ENCODE assay signal across 8 mouse cellular contexts in genomic region chr10:127262548-127263398, GRCm38 (mm10). TPM values are rescaled to one million over a fixed set of nuclear protein-coding genes. Genes with fewer than 3 reads are reported as not detected.
DNase-seq lines count a peak whose midpoint lies in the region; ATAC-seq and TF ChIP-seq lines count a peak whose summit lies in the region.

TSS of gene Kif5a (minus strand) at chr10:127263348.

- H3K27ac ChIP-seq in heart, embryonic 14.5 days (replicated peaks in 1 of 2; ENCODE audit: control insufficient read depth in 1 of 2, insufficient read depth in 1 of 2, low read depth in 2 of 2, low read length in 2 of 2) = no peak within 1 kb of the TSS
- H3K27ac ChIP-seq in embryonic fibroblast, embryonic 13.5 days (ENCODE audit: insufficient read depth, low read length) = no peak within 1 kb of the TSS
- no peak within 1 kb of the TSS for H3K27ac ChIP-seq in kidney, adult 2 months (ENCODE audit: insufficient read depth, low read depth, low read length)
- no peak within 1 kb of the TSS for H3K27ac ChIP-seq in limb, embryonic 14.5 days (replicated peaks; ENCODE audit: low read depth, low read length)
- peak within 1 kb of the TSS; percentile 93 for H3K27ac ChIP-seq in neural tube, embryonic 13.5 days (replicated peaks)

- H3K9me3 ChIP-seq in heart, embryonic 14.5 days (ENCODE audit: control insufficient read depth, low read length) = no peaks in the 10 kb centered on the region
- H3K9me3 ChIP-seq in limb, embryonic 14.5 days (ENCODE audit: control insufficient read depth, low read length) = no peaks in the 10 kb centered on the region
- H3K9me3 ChIP-seq in neural tube, embryonic 13.5 days = no peaks in the 10 kb centered on the region

- no peak for TF ChIP-seq CTCF in embryonic fibroblast, embryonic 13.5 days (IDR thresholded peaks at IDR 0.05; ENCODE audit: borderline replicate concordance, insufficient read depth, low read length)
- TF ChIP-seq CTCF in kidney, adult 2 months (conservative IDR thresholded peaks at IDR 0.05; ENCODE audit: insufficient read depth, insufficient read length, low read depth, low read length) = no peak

- 2% methylated on average over 51 of the region's 53 CpGs for WGBS in heart, embryonic 14.5 days
- 4% methylated on average over 53 of the region's 53 CpGs for WGBS in kidney, adult 2 months
- 2% methylated on average over 34 of the region's 53 CpGs for WGBS in limb, embryonic 14.5 days
- 1% methylated on average over 53 of the region's 53 CpGs for WGBS in neural tube, embryonic 13.5 days

- ATAC-seq in heart, embryonic 14.5 days (ENCODE audit: insufficient number of reproducible peaks, insufficient read depth, low FRiP score, low read depth) = no peak
- no peak for ATAC-seq in limb, embryonic 14.5 days (ENCODE audit: low FRiP score, low read depth)
- peak; percentile 45 for ATAC-seq in neural tube, embryonic 13.5 days (ENCODE audit: low read depth)

- H3K4me1 ChIP-seq in heart, embryonic 14.5 days (ENCODE audit: control insufficient read depth in 2 of 2, insufficient read depth in 2 of 2, low read length in 2 of 2) = peaks cover 11 to 17% of the 10 kb centered on the region in 2 experiments
- H3K4me1 ChIP-seq in embryonic fibroblast, embryonic 13.5 days (ENCODE audit: control insufficient read depth, insufficient read depth, low read length) = no peaks in the 10 kb centered on the region
- peaks cover 5% of the 10 kb centered on the region for H3K4me1 ChIP-seq in kidney, adult 2 months (ENCODE audit: control insufficient read depth, insufficient read depth, low read length)
- H3K4me1 ChIP-seq in limb, embryonic 14.5 days (ENCODE audit: control insufficient read depth, insufficient read depth, low read length) = peaks cover 14% of the 10 kb centered on the region
- peaks cover 64% of the 10 kb centered on the region for H3K4me1 ChIP-seq in neural tube, embryonic 13.5 days (replicated peaks)

- H3K4me3 ChIP-seq in heart, embryonic 14.5 days (ENCODE audit: control insufficient read depth in 1 of 2, insufficient read depth in 1 of 2, low read depth in 1 of 2, low read length in 2 of 2) = peak within 1 kb of the TSS; percentile 36 to 49
- H3K4me3 ChIP-seq in embryonic fibroblast, embryonic 13.5 days (ENCODE audit: insufficient read depth, low read length) = peak within 1 kb of the TSS; percentile 49
- peak within 1 kb of the TSS; percentile 55 for H3K4me3 ChIP-seq in kidney, adult 2 months (ENCODE audit: insufficient read depth, low read depth, low read length)
- H3K4me3 ChIP-seq in limb, embryonic 14.5 days (replicated peaks; ENCODE audit: low read length) = peak within 1 kb of the TSS; percentile 46
- H3K4me3 ChIP-seq in neural tube, embryonic 13.5 days = peak within 1 kb of the TSS; percentile 65

- intact Hi-C loops in heart, postnatal 36 days (cut with DNase I) = loop anchor here (10.0 kb wide), 1 partner anchor 358 kb away; the partner anchor contains the start of gene Atp23

- peaks cover 3% of the 10 kb centered on the region; the same call in 1 of the 2 replicates for H3K36me3 ChIP-seq in heart, embryonic 14.5 days (ENCODE audit: control insufficient read depth, insufficient read depth, low read length)
- H3K36me3 ChIP-seq in kidney, adult 2 months (ENCODE audit: control insufficient read depth, insufficient read depth, low read length) = no peaks in the 10 kb centered on the region
- H3K36me3 ChIP-seq in limb, embryonic 14.5 days (ENCODE audit: control insufficient read depth, insufficient read depth, low read length) = no peaks in the 10 kb centered on the region
- peaks cover 1% of the 10 kb centered on the region; the same call in 1 of the 2 replicates for H3K36me3 ChIP-seq in neural tube, embryonic 13.5 days

- peak within 1 kb of the TSS; percentile 71 for H3K4me2 ChIP-seq in heart, embryonic 14.5 days (ENCODE audit: low read length)
- H3K4me2 ChIP-seq in limb, embryonic 14.5 days (replicated peaks; ENCODE audit: low read depth, low read length, severe bottlenecking) = peak within 1 kb of the TSS; percentile 79
- peak within 1 kb of the TSS; percentile 82 for H3K4me2 ChIP-seq in neural tube, embryonic 13.5 days

- peak within 1 kb of the TSS; percentile 38; the same call in 1 of the 2 replicates for H3K9ac ChIP-seq in heart, embryonic 14.5 days (ENCODE audit: low read length)
- H3K9ac ChIP-seq in limb, embryonic 14.5 days (ENCODE audit: low read depth, low read length, severe bottlenecking) = peak within 1 kb of the TSS; percentile 52
- H3K9ac ChIP-seq in neural tube, embryonic 13.5 days = peak within 1 kb of the TSS; percentile 93

- TF ChIP-seq POLR2A in embryonic fibroblast, embryonic 13.5 days (IDR thresholded peaks at IDR 0.05; ENCODE audit: low read depth, low read length) = no peak
- TF ChIP-seq POLR2A in kidney, adult 2 months (IDR thresholded peaks at IDR 0.05; ENCODE audit: low read depth, low read length) = no peak
- TF ChIP-seq POLR2A in limb, embryonic 14.5 days (IDR thresholded peaks at IDR 0.05; ENCODE audit: borderline replicate concordance, extremely low read depth, insufficient read depth, insufficient read length) = no peak

- peaks cover 37% of the 10 kb centered on the region for H3K27me3 ChIP-seq in heart, embryonic 14.5 days (ENCODE audit: control insufficient read depth, insufficient read depth, low read length)
- H3K27me3 ChIP-seq in kidney, adult 2 months (replicated peaks; ENCODE audit: control insufficient read depth, insufficient read depth, low read length) = no peaks in the 10 kb centered on the region
- no peaks in the 10 kb centered on the region; the same call in 1 of the 2 replicates for H3K27me3 ChIP-seq in limb, embryonic 14.5 days (ENCODE audit: control insufficient read depth, insufficient read depth, low read length)
- H3K27me3 ChIP-seq in neural tube, embryonic 13.5 days = peaks cover 4% of the 10 kb centered on the region

- DNase-seq in heart, postnatal 36 days = no peak
- peak; percentile 47 to 73 for DNase-seq in adrenal gland, postnatal 36 days
- DNase-seq in kidney, adult 2 months = peak; percentile 36
- no peak for DNase-seq in limb, embryonic 14.5 days (ENCODE audit: low spot score)
- no peak for DNase-seq in urinary bladder, postnatal 25 days (ENCODE audit: low spot score)

RNA-seq across cellular contexts. Expression of gene Kif5a, which starts in this region (rescaled TPM):
- polyA plus RNA-seq in heart, embryonic 14.5 days (2014; fragmentation: Nextera tagmentation; extraction: Ambion mirVana) = 0.42 and 1.2 TPM in 2 replicates
- under 1 TPM; 0.41 to 0.92 TPM for total RNA-seq in heart, postnatal 36 days (2021)
- total RNA-seq in adrenal gland, postnatal 36 days (2021) = 1 to 10 TPM; 6.3 to 7.5 TPM
- 0.80 and 1.6 TPM in 2 replicates for polyA plus RNA-seq in embryonic fibroblast, embryonic 13.5 days (2011; ENCODE audit: insufficient read length, low read depth, missing spikeins)
- polyA plus RNA-seq in kidney, adult 2 months (2012; rRNA removed) = 3.7 and 6.7 TPM in 2 replicates
- 9.4 and 9.7 TPM in 2 replicates for polyA plus RNA-seq in limb, embryonic 14.5 days (2012; rRNA removed)
- 2.8 and 3.5 TPM in 2 replicates for polyA plus RNA-seq in limb, embryonic 14.5 days (2014; fragmentation: Nextera tagmentation; extraction: Ambion mirVana)
- 102 and 104 TPM in 2 replicates for polyA plus RNA-seq in neural tube, embryonic 13.5 days (2015; fragmentation: Nextera tagmentation; extraction: Ambion mirVana)

Comparison
In these comparisons a context has a peak if more than half of its experiments do, and no peak if none do; other contexts are left out.
1. H3K9ac ChIP-seq: peak in every context shown above with its lines; median percentile 93 in neural tube, embryonic 13.5 days; 52 in limb, embryonic 14.5 days; 38 in heart, embryonic 14.5 days.
2. DNase-seq: peak in adrenal gland, postnatal 36 days (2 of 2) and kidney, adult 2 months (single experiment); none in heart, postnatal 36 days (0 of 2), limb, embryonic 14.5 days (single experiment) and urinary bladder, postnatal 25 days (single experiment).
3. Peak in every context shown above with its lines, with median percentiles within 50 percentile points of each other: H3K4me2 ChIP-seq and H3K4me3 ChIP-seq.